Mouse (Mus musculus) intestine, embryonic 15.5 days (tissue): ENCODE data around the gene Btrc. TPM values are rescaled to one million over a fixed set of nuclear protein-coding genes. Genes with fewer than 3 reads are reported as not detected.

Experiments
- ATAC-seq: fragments of 200-750 bp; cut with Nextera tagmentation; 2 replicates; pipeline ENCODE4 v1.8.0; 2017; ENCODE audit warnings: moderate TSS enrichment, moderate library complexity
- H3K27ac ChIP-seq: fragments of 300-500 bp; sonication (generic); 2 replicates; pipeline ENCODE4 v1.5.1; 2015; ENCODE audit warnings: mild to moderate bottlenecking, inconsistent platforms
- H3K27me3 ChIP-seq: fragments of 300-500 bp; sonication (generic); replicated peaks from 2 replicates; pipeline ENCODE4 v1.6.1; 2015; ENCODE audit warnings: inconsistent platforms
- H3K36me3 ChIP-seq: fragments of 300-500 bp; sonication (generic); 2 replicates; pipeline ENCODE4 v1.6.1; 2015; ENCODE audit warnings: inconsistent platforms
- H3K4me1 ChIP-seq: fragments of 300-500 bp; sonication (generic); replicated peaks from 2 replicates; pipeline ENCODE4 v1.6.1; 2015; ENCODE audit warnings: inconsistent platforms
- H3K4me2 ChIP-seq: fragments of 300-500 bp; sonication (generic); replicated peaks from 2 replicates; pipeline ENCODE4 v1.6.1; 2015; ENCODE audit warnings: mild to moderate bottlenecking, inconsistent platforms
- H3K4me3 ChIP-seq: fragments of 300-500 bp; sonication (generic); replicated peaks from 2 replicates; pipeline ENCODE4 v1.5.1; 2015; ENCODE audit warnings: inconsistent platforms
- H3K9ac ChIP-seq: fragments of 300-500 bp; sonication (generic); 2 replicates; pipeline ENCODE4 v1.6.1; 2015; ENCODE audit warnings: inconsistent platforms
- H3K9me3 ChIP-seq: fragments of 300-500 bp; sonication (generic); 2 replicates; pipeline ENCODE4 v1.6.1; 2016; ENCODE audit warnings: inconsistent platforms
- WGBS: fragments of 180-500 bp; shearing (Covaris S2); methylation state at CpG from one replicate; pipeline ENCODE4 v1.1.7; 2015; 5-methylcytosine and 5-hydroxymethylcytosine counted together
- polyA plus RNA-seq: library from polyadenylated mRNA; unstranded; fragments of >200 nt; fragmentation: Nextera tagmentation; extraction: Ambion mirVana; gene quantifications from 2 replicates; pipeline ENCODE4 v1.2.1, GENCODE M21; 2015

The Btrc gene
- polyA plus RNA-seq, 1 experiment from 2014 or later: 31.8 TPM

- WGBS: 75% methylated on average over 2 of the region's 2 CpGs
- no peaks in the 10 kb centered on the region for H3K9me3 ChIP-seq
Measured at GRCm38 (mm10) chr19:45483470-45483869, 119.9 kb downstream of the Btrc start.

GRCm38 (mm10) chr19:45486206-45486991 lies 122.9 kb downstream of the Btrc start:
- no peaks in the 10 kb centered on the region for H3K4me1 ChIP-seq
- H3K27me3 ChIP-seq: no peaks in the 10 kb centered on the region
- no peak for ATAC-seq
- no peak overlapping the region for H3K27ac ChIP-seq
- H3K4me3 ChIP-seq: no peak overlapping the region
- WGBS: 86% methylated on average over 6 of the region's 6 CpGs
- no peak overlapping the region for H3K4me2 ChIP-seq
- H3K9me3 ChIP-seq: no peaks in the 10 kb centered on the region
- H3K9ac ChIP-seq: no peak overlapping the region
- no peaks in the 10 kb centered on the region for H3K36me3 ChIP-seq

More at GRCm38 (mm10) chr19:45483470-45483869, 119.9 kb downstream of the Btrc start:
- H3K4me1 ChIP-seq: no peaks in the 10 kb centered on the region
- H3K4me2 ChIP-seq: no peak overlapping the region
- H3K4me3 ChIP-seq: no peak overlapping the region
- H3K9ac ChIP-seq: no peak overlapping the region
- H3K27me3 ChIP-seq: no peaks in the 10 kb centered on the region
- no peak for ATAC-seq
- H3K36me3 ChIP-seq: no peaks in the 10 kb centered on the region
- H3K27ac ChIP-seq: no peak overlapping the region

- no peak overlapping the region for H3K27ac ChIP-seq
- no peaks in the 10 kb centered on the region for H3K36me3 ChIP-seq
Measured at GRCm38 (mm10) chr19:45486992-45487387, 123.5 kb downstream of the Btrc start.

GRCm38 (mm10) chr19:45489961-45490360 lies 126.4 kb downstream of the Btrc start:
- no peak overlapping the region for H3K9ac ChIP-seq
- H3K36me3 ChIP-seq: no peaks in the 10 kb centered on the region
- no peaks in the 10 kb centered on the region for H3K9me3 ChIP-seq
- WGBS: 55% methylated on average over 6 of the region's 6 CpGs
- no peak for ATAC-seq
- H3K4me1 ChIP-seq: no peaks in the 10 kb centered on the region
- no peaks in the 10 kb centered on the region for H3K27me3 ChIP-seq
- no peak overlapping the region for H3K4me3 ChIP-seq
- H3K27ac ChIP-seq: no peak overlapping the region
- no peak overlapping the region for H3K4me2 ChIP-seq

More at GRCm38 (mm10) chr19:45486992-45487387, 123.5 kb downstream of the Btrc start:
- H3K4me1 ChIP-seq: no peaks in the 10 kb centered on the region
- no peak overlapping the region for H3K4me3 ChIP-seq
- H3K9me3 ChIP-seq: no peaks in the 10 kb centered on the region
- H3K9ac ChIP-seq: no peak overlapping the region
- H3K27me3 ChIP-seq: no peaks in the 10 kb centered on the region
- no peak for ATAC-seq
- WGBS: 81% methylated on average over 3 of the region's 3 CpGs
- H3K4me2 ChIP-seq: no peak overlapping the region

- H3K4me1 ChIP-seq: no peaks in the 10 kb centered on the region
- WGBS: 79% methylated on average over 7 of the region's 7 CpGs
- H3K27ac ChIP-seq: no peak overlapping the region
- H3K9ac ChIP-seq: no peak overlapping the region
- no peaks in the 10 kb centered on the region for H3K9me3 ChIP-seq
- H3K4me2 ChIP-seq: no peak overlapping the region
- no peak overlapping the region for H3K4me3 ChIP-seq
- no peaks in the 10 kb centered on the region for H3K27me3 ChIP-seq
- no peak for ATAC-seq
- H3K36me3 ChIP-seq: no peaks in the 10 kb centered on the region
Measured at GRCm38 (mm10) chr19:45491246-45491645, 127.7 kb downstream of the Btrc start.

GRCm38 (mm10) chr19:45494121-45494775 lies 130.7 kb downstream of the Btrc start:
- H3K27ac ChIP-seq: no peak overlapping the region
- no peaks in the 10 kb centered on the region for H3K36me3 ChIP-seq
- H3K4me3 ChIP-seq: no peak overlapping the region
- WGBS: 69% methylated on average over 10 of the region's 10 CpGs
- H3K4me1 ChIP-seq: no peaks in the 10 kb centered on the region
- no peak for ATAC-seq
- H3K4me2 ChIP-seq: no peak overlapping the region
- no peaks in the 10 kb centered on the region for H3K9me3 ChIP-seq
- H3K9ac ChIP-seq: no peak overlapping the region
- no peaks in the 10 kb centered on the region for H3K27me3 ChIP-seq

GRCm38 (mm10) chr19:45505446-45505845 lies 141.9 kb downstream of the Btrc start:
- H3K4me2 ChIP-seq: no peak overlapping the region
- no peak for ATAC-seq
- 85% methylated on average over 7 of the region's 7 CpGs for WGBS
- H3K9ac ChIP-seq: no peak overlapping the region
- H3K4me3 ChIP-seq: no peak overlapping the region
- no peak overlapping the region for H3K27ac ChIP-seq
- H3K9me3 ChIP-seq: no peaks in the 10 kb centered on the region
- no peaks in the 10 kb centered on the region for H3K4me1 ChIP-seq
- no peaks in the 10 kb centered on the region for H3K36me3 ChIP-seq
- no peaks in the 10 kb centered on the region for H3K27me3 ChIP-seq

GRCm38 (mm10) chr19:45507531-45507930 lies 144.0 kb downstream of the Btrc start:
- Histone ChIP-seq H3K4me3 (no peak overlapping the region), H3K27ac (no peak overlapping the region), H3K27me3 (no peaks in the 10 kb centered on the region), H3K9me3 (no peaks in the 10 kb centered on the region), H3K4me2 (no peak overlapping the region), H3K9ac (no peak overlapping the region), H3K36me3 (no peaks in the 10 kb centered on the region), H3K4me1 (no peaks in the 10 kb centered on the region)
- no peak for ATAC-seq
- WGBS: 67% methylated on average over 19 of the region's 19 CpGs

GRCm38 (mm10) chr19:45510680-45511079 lies 147.1 kb downstream of the Btrc start:
- no peak for ATAC-seq
- 83% methylated on average over 3 of the region's 3 CpGs for WGBS

GRCm38 (mm10) chr19:45511406-45511805 lies 147.9 kb downstream of the Btrc start:
- Histone ChIP-seq H3K27me3 (no peaks in the 10 kb centered on the region), H3K9me3 (no peaks in the 10 kb centered on the region), H3K27ac (no peak overlapping the region), H3K36me3 (0 out of 2 replicates have a peak, but pooled peaks cover 4% of the 10 kb centered on the region), H3K9ac (no peak overlapping the region), H3K4me1 (no peaks in the 10 kb centered on the region), H3K4me3 (no peak overlapping the region), H3K4me2 (no peak overlapping the region)
- 83% methylated on average over 4 of the region's 4 CpGs for WGBS
- ATAC-seq: no peak

More at GRCm38 (mm10) chr19:45510680-45511079, 147.1 kb downstream of the Btrc start:
- H3K36me3 ChIP-seq: 0 out of 2 replicates have a peak, but pooled peaks cover 4% of the 10 kb centered on the region
- no peak overlapping the region for H3K27ac ChIP-seq
- H3K4me1 ChIP-seq: no peaks in the 10 kb centered on the region
- H3K27me3 ChIP-seq: no peaks in the 10 kb centered on the region
- H3K4me3 ChIP-seq: no peak overlapping the region
- H3K4me2 ChIP-seq: no peak overlapping the region
- no peak overlapping the region for H3K9ac ChIP-seq
- H3K9me3 ChIP-seq: no peaks in the 10 kb centered on the region

- no peak for ATAC-seq
- Histone ChIP-seq H3K27ac (no peak overlapping the region), H3K9ac (no peak overlapping the region), H3K4me1 (no peaks in the 10 kb centered on the region), H3K27me3 (no peaks in the 10 kb centered on the region), H3K36me3 (0 out of 2 replicates have a peak, but pooled peaks cover 11% of the 10 kb centered on the region), H3K9me3 (no peaks in the 10 kb centered on the region), H3K4me2 (no peak overlapping the region), H3K4me3 (no peak overlapping the region)
- WGBS: 94% methylated on average over 2 of the region's 2 CpGs
Measured at GRCm38 (mm10) chr19:45515341-45515740, 151.8 kb downstream of the Btrc start.

GRCm38 (mm10) chr19:45516264-45516663 lies 152.7 kb downstream of the Btrc start:
- 93% methylated on average over 12 of the region's 12 CpGs for WGBS
- no peak overlapping the region for H3K4me3 ChIP-seq
- H3K4me2 ChIP-seq: no peak overlapping the region
- H3K4me1 ChIP-seq: no peaks in the 10 kb centered on the region
- no peaks in the 10 kb centered on the region for H3K27me3 ChIP-seq
- no peak overlapping the region for H3K27ac ChIP-seq
- 0 out of 2 replicates have a peak, but pooled peaks cover 15% of the 10 kb centered on the region for H3K36me3 ChIP-seq
- no peaks in the 10 kb centered on the region for H3K9me3 ChIP-seq
- no peak overlapping the region for H3K9ac ChIP-seq
- ATAC-seq: no peak
